Mouse (Mus musculus): ENCODE measurements around the gene Setd3.

Gene Setd3

DNA sequence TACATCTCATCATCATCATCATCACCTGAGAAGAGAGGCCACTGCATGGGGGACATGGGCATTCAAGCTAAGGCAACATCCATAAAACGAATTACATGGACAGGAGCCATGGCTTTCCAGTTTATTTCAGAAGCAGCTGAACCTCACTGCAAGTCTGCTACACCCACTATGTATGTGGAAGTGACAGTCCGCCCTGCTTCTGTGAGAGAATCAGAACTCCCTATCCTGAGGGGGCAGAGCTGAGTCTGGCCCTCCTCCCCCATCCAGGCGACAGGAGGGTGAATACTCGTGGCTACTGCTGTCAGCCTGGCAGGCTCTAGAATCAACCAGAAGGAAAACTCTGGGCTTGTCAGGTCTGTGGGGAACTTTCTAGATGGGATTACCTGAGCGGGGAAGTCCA, 106.2 kb downstream of the Setd3 start:
- DNase-seq (ENCODE audit: low read depth, low spot score): no peak

GRCm38 (mm10) chr12:108070685-108071662, 108.1 kb downstream of the Setd3 start:
- DNase-seq (ENCODE audit: low read depth, low spot score): no peak

DNA sequence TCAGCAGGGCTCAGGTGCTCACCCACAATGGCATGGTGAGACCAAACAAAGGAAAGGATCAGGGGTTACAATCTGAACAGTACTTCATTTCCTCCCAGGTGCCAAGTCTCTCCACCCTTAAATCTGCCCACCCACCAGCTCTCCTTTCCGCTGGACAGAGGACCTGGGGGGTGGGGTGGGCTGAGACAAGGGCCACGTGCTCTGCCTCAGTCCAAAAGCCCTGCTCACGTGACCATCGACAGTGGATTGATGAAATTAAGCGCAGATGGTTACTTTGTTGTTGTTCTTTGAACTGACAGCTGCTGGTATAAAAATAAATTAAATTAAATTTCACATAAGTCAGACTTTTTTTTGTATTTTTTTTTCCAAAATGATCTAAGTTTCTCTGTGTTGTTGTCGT, 109.6 kb downstream of the Setd3 start:
- no peak for DNase-seq (ENCODE audit: low read depth, low spot score)

DNA sequence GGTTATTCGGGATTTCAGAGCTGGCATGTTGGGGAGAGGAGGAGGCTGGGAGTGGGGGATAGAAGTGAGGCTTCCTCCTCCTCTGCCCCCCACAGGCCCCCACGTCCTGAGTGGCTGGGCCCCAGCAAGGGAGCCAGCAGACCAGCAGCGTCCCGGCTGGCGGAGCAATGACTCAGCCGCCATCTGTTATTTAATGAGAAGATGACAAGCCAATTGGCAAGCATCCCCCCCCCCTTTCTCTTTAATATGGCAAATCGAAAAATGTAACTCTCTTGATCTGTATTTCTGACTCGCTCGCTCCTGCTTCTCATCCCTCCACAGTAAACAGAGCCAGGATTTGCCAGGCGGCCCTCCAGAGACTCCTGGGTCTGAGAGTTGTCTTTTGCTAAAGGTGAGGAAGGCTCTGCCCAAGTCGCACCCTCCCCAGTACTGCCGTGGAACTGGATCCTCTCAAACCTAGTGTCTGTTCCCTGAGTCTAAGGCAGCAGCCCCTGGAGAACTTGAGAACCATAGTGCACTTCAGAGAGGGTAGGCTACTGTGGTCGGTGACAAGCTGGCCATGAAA, 111.2 kb downstream of the Setd3 start:
- DNase-seq (ENCODE audit: low read depth, low spot score): peak; percentile 31

DNA sequence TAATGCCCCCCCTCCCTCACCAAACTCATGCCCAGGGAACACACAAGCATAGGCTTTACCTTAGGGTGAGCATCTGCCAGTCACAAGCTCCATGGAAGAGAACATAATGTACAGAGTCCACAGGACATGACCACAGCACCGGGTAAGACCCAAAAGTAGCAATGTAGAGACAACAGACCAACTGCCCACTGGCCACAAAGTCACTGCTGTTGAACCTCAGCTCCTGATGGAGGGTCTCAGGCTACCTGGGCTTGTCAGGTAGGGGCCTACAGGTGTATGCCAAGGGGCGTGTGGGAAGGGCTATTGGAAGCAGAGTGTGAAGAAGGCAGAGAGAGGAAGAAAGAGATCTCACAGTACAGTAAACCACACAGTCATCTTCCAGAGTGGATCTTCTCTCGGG, 111.9 kb downstream of the Setd3 start:
- DNase-seq (ENCODE audit: low read depth, low spot score): no peak

DNA sequence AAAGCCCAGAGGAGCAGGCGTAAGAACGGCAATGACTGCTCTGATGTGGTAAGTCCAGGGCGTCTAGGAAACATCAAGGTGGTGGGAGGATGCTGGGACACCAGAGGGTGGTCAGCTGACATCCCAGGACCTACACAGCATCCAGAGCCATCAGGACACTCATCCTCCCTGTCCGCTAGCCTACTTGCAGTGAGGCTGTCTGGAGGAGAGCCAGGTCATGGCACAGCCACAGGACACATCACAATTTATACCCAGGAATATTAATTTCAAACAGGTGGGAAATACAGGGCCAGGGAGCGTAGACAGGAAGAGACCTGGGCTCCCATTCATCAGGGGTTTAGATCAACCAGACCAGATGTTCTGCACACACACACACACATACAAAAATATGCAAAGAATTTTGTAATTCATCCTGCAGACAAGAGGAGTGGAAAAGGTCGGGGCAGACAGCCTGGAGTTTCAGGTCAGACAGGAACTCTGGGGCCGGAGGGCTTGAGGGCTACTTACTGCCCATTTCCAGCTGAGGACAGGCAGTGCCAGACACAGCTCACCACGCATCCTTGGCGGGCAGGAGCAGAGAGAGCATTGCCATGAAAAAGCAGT, 114.6 kb downstream of the Setd3 start:
- peak; percentile 5 for DNase-seq (ENCODE audit: low read depth, low spot score)

DNA sequence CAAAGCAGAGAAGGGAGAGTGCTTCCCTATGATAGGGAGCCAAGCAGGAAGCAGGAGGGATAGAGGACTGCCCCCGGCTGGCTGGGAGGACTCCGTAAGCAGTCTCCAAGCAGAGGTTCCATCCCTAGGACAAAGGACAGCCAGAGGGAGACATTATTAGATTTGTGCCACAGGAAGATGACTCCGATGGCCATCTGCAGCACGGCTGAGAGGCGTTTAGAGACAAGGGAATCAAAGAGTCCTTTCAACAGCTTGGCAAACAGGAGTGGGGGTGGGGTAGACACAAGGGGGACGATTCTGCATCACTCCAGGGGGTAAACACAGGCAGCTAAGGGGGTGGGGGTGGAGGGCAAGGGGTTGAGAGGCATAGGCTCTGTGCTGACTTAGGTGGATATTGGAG, 115.1 kb downstream of the Setd3 start:
- no peak for DNase-seq (ENCODE audit: low read depth, low spot score)

DNA sequence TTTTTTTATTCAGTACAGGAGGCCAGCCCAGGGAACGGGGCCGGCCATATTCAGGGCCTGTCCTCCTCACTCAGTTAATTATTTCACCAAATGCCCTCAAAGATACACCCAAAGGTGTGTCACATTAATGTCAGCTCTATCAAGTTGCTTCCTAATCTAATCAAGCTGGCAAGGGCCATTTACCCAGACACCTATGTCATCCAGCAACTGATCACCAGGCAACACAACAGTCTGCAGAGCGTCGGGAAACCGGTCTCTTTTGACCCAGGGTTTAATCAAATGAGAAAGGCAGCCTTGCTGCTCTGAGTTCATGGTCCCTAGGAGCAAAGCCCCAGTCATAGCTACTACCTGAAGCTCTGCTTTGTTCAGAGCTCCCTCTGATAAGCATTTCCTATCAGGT, 117.0 kb downstream of the Setd3 start:
- DNase-seq (ENCODE audit: low read depth, low spot score): no peak

GRCm38 (mm10) chr12:108061661-108062060, 117.5 kb downstream of the Setd3 start:
- no peak for DNase-seq (ENCODE audit: low read depth, low spot score)

All from 3T3-L1 (cell line).